Mouse (Mus musculus): Measurements from ENCODE around the gene Ccdc153. TPM values are rescaled to one million over a fixed set of nuclear protein-coding genes. Genes with fewer than 3 reads are reported as not detected.

The Ccdc153 gene
- not detected for total RNA-seq (2023)

DNA sequence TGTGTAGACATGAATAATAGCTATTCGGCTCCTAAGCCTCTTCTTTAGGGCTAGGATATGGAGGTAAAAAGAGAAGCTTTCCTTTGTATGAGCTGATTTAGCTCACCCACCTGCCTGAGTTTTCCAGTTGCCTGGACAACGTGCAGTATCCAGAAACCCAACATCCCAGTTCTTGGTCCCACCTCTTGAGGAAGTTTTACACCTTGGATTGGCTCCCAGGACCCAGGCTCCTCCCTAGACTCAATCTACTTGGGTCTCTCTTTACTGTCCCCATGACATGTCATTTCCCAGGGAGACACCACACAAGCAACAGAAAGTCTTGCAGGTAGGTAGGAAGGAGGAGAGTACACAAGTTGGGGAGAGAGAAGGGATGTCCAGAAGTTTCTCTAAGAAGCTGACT lies at the start of gene Ccdc153:
Ccdc153 (plus strand) TSS at position 278 of the 400 bp plus-strand sequence.

DNA sequence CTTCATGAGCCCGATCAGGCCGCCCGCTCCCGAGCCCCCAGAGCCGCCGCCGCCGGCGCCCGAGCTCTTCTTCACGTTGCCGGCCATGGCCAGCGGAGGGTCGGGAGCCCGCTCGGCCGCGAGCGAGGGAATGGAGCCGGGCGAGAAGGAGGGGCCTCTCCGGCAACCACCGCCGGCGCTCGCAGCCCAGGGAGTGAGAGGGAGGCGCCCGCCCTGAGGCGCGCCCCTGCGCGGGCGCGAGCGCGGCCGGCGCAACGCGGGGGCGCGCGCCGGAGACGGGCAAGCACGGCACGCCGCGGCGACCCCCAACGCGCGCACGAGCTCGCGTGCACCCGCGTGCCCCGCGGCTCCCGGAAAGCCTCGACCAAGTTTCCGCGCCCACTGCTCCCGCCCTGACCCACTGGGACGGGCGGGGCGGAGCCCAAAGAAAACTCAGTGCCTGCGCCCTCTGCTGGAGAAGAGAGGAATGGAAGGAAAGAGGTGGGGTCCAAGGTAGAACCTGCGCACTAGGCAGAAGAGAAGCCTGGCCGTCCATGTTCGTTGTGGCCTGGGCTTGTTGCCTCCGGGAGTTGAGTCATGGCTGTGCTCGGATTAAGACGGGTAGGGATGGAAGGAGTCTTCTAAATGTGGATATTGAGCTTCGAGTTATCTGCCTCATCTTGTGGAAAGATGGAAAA lies 6.5 kb upstream of the Ccdc153 start, which contains the start of gene Cbl:
Cbl (minus strand) TSS at position 248 of the 677 bp plus-strand sequence.

DNA sequence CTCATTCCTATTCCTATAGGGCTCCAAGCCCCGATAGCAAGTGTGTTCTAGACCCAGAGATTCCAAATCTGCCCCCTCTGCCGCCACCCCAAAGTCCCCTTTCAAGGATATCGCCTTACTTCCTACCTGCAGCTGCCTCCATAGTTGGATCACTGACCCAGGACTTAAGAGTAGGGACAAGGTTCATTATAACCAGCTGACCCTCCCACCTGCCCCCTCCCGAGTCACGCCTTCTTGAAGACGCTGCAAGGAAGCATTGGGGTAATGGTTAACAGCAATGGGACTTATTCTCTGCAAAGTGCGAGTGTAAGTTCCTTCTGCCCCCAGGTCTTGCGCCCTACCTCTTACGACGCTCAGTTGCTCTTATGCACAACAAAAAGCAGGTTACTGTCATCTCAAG lies 10.8 kb downstream of the Ccdc153 start, which contains the start of gene Pdzd3:
Pdzd3 (minus strand) TSS at position 158 of the 400 bp plus-strand sequence.

DNA sequence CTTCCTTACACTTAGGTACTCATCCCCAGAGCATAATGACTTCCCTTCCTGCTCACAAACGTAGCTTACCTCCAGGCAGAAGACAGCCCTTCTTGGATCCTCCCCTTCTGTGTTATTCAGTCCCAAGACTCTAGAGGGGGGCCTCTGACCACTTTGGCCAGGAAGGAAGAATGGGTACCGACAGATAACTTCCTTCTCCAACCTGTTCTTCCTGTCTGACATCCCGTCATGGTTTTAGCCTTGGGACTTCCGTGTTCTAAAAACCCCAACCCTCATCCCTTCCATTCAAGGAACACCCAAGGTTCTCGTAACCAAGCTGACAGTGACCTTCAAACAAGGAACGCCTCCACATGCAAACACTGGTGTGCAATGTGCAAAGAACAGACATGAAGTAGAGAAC lies 28.0 kb downstream of the Ccdc153 start, which contains the start of gene Nlrx1:
Nlrx1 (minus strand) TSS at position 168 of the 400 bp plus-strand sequence.

DNA sequence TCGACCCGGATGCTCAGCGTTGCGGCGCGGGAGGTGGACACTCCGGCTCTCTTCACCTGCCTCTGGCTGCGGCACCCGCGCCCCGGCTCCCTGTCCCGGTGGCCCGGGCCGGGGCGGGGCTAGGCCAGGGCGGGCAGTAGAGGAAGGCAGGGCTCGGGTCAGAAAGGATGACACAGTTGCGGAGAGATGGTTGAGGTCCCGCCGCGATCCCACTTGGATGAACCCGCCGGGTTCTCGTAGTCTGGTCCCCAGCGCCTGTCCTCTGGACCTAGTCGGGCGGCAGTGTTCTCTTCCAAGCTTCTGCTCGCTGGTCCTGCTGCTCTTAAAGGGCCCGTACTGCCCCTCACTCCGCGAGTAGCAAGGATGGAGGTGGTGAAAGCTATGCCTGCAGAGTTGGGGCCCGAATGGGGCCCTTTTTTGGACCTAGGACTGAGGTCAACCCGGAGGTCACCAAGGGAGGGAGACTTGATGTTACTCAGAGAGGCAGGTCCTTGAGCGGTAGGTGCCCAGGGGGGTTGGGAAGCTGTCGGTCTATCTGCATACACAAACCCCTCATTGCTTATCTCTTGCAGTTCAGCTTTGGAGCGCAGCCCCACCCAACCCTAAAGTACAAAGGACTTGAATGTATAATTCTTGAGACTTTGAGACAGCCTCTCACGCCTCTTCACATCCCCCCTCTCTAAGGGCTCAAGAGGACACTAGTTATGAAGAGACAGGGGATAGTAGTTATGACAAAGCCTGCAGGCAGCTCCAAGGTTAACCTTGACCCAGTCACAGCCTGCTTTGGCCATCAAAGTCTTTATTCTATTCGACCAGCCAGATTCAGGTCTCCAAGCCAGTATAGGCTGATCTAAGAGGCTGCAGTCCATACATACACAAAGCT lies 47.8 kb downstream of the Ccdc153 start, which contains the start of gene Abcg4:
Abcg4 (minus strand) TSS at position 540 of the 883 bp plus-strand sequence.

Other genes with a start within 250 kb of the Ccdc153 start
- 100 to 1,000 TPM; 830 to 871 TPM for gene Thy1, start 197.3 kb upstream of the Ccdc153 start, total RNA-seq (2023)
- gene Usp2, start 173.7 kb upstream of the Ccdc153 start, total RNA-seq (2023) = 10 to 100 TPM; 17.1 to 18.9 TPM
- gene Mfrp, start 138.9 kb upstream of the Ccdc153 start, total RNA-seq (2023) = under 1 TPM; 0.29 to 0.30 TPM
- under 1 TPM in 1 of 2 experiments, not detected in 1; 0.83 TPM for gene C1qtnf5, start 133.4 kb upstream of the Ccdc153 start, total RNA-seq (2023)
- gene Gm49380, start 127.2 kb upstream of the Ccdc153 start, total RNA-seq (2023) = under 1 TPM in 1 of 2 experiments, not detected in 1; 0.17 TPM
- gene Rnf26, start 127.2 kb upstream of the Ccdc153 start, total RNA-seq (2023) = 10 to 100 TPM; 21.5 to 25.5 TPM
- gene Mcam, start 106.2 kb upstream of the Ccdc153 start, total RNA-seq (2023) = under 1 TPM; 0.33 to 0.79 TPM
- gene Cbl, start 6.6 kb upstream of the Ccdc153 start, total RNA-seq (2023) = 100 to 1,000 TPM; 169 to 185 TPM
- under 1 TPM in 1 of 2 experiments, not detected in 1; 0.50 TPM for gene Pdzd3, start 10.8 kb downstream of the Ccdc153 start, total RNA-seq (2023)
- gene Nlrx1, start 27.9 kb downstream of the Ccdc153 start, total RNA-seq (2023) = 1 to 10 TPM; 3.6 to 5.0 TPM
- under 1 TPM in 1 of 2 experiments, not detected in 1; 0.47 TPM for gene Abcg4, start 47.9 kb downstream of the Ccdc153 start, total RNA-seq (2023)
- 10 to 100 TPM; 55.1 to 69.3 TPM for gene Hinfp, start 65.0 kb downstream of the Ccdc153 start, total RNA-seq (2023)
- 10 to 100 TPM; 17.0 to 29.0 TPM for gene C2cd2l, start 79.6 kb downstream of the Ccdc153 start, total RNA-seq (2023)
- gene Dpagt1, start 85.3 kb downstream of the Ccdc153 start, total RNA-seq (2023) = 10 to 100 TPM in 1 of 2 experiments, 1 to 10 TPM in 1; 8.9 to 11.5 TPM
- gene H2afx, start 94.0 kb downstream of the Ccdc153 start, total RNA-seq (2023) = 10 to 100 TPM; 37.5 to 58.5 TPM
- 10 to 100 TPM; 18.0 to 24.2 TPM for gene Hmbs, start 103.6 kb downstream of the Ccdc153 start, total RNA-seq (2023)
- gene Vps11, start 121.0 kb downstream of the Ccdc153 start, total RNA-seq (2023) = 10 to 100 TPM; 51.2 to 57.1 TPM
- gene Hyou1, start 138.8 kb downstream of the Ccdc153 start, total RNA-seq (2023) = 10 to 100 TPM; 71.4 to 78.9 TPM
- gene Slc37a4, start 156.2 kb downstream of the Ccdc153 start, total RNA-seq (2023) = 10 to 100 TPM; 16.4 to 18.4 TPM
- gene Rps25, start 166.5 kb downstream of the Ccdc153 start, total RNA-seq (2023) = 1,000 to 10,000 TPM; 2,876 to 2,979 TPM
- gene Trappc4, start 166.9 kb downstream of the Ccdc153 start, total RNA-seq (2023) = 10 to 100 TPM; 50.5 to 56.7 TPM
- 10 to 100 TPM; 33.1 to 41.6 TPM for gene Ccdc84, start 177.9 kb downstream of the Ccdc153 start, total RNA-seq (2023)
- not detected for gene Foxr1, start 200.5 kb downstream of the Ccdc153 start, total RNA-seq (2023)
- not detected for gene Upk2, start 214.3 kb downstream of the Ccdc153 start, total RNA-seq (2023)
- gene Bcl9l, start 242.1 kb downstream of the Ccdc153 start, total RNA-seq (2023) = 100 to 1,000 TPM; 207 to 232 TPM